Comparison of ENCODE assay signal across 16 mouse cellular contexts in genomic region chr5:28251211-28251764, GRCm38 (mm10). TPM values are rescaled to one million over a fixed set of nuclear protein-coding genes. Genes with fewer than 3 reads are reported as not detected.
DNase-seq lines count a peak whose midpoint lies in the region; ATAC-seq lines count a peak whose summit lies in the region.
"Had no signal": no experiment of that assay in that cellular context is flagged by ENCODE, and none has a peak within 500 bp of the region (broad histone marks: within the 10 kb centered on the region; RNA-seq: fewer than 3 reads in every experiment).

No protein-coding gene starts in this region.

- no peaks in the 10 kb centered on the region for H3K9me3 ChIP-seq in hindbrain, embryonic 11.5 days (ENCODE audit: control insufficient read depth, low read length)
- no peaks in the 10 kb centered on the region for H3K9me3 ChIP-seq in hindbrain, embryonic 12.5 days (replicated peaks)
- H3K9me3 ChIP-seq in midbrain, embryonic 13.5 days = no peaks in the 10 kb centered on the region

- intact Hi-C loops in gastrocnemius, postnatal 36 days (cut with DNase I) = no loop called here

- no peak overlapping the region for H3K4me3 ChIP-seq in hindbrain, embryonic 11.5 days (ENCODE audit: low read depth, low read length)
- H3K4me3 ChIP-seq in hindbrain, embryonic 12.5 days = no peak overlapping the region
- no peak overlapping the region for H3K4me3 ChIP-seq in midbrain, embryonic 13.5 days (replicated peaks)

- no peak overlapping the region for H3K27ac ChIP-seq in hindbrain, embryonic 11.5 days (ENCODE audit: low read depth, low read length)
- H3K27ac ChIP-seq in hindbrain, embryonic 12.5 days = no peak overlapping the region
- H3K27ac ChIP-seq in midbrain, embryonic 13.5 days = no peak overlapping the region

- no peak overlapping the region for H3K4me2 ChIP-seq in hindbrain, embryonic 11.5 days (replicated peaks; ENCODE audit: low read depth, low read length)
- no peak overlapping the region for H3K4me2 ChIP-seq in hindbrain, embryonic 12.5 days (replicated peaks)
- H3K4me2 ChIP-seq in midbrain, embryonic 13.5 days (replicated peaks) = no peak overlapping the region
- H3K4me2 ChIP-seq: liver, embryonic 11.5 days had no signal

- no peaks in the 10 kb centered on the region for H3K4me1 ChIP-seq in hindbrain, embryonic 11.5 days (replicated peaks; ENCODE audit: control insufficient read depth, insufficient read depth, low read length)
- H3K4me1 ChIP-seq in hindbrain, embryonic 12.5 days = peaks cover 13% of the 10 kb centered on the region
- peaks cover 11% of the 10 kb centered on the region for H3K4me1 ChIP-seq in midbrain, embryonic 13.5 days (replicated peaks)

- H3K9ac ChIP-seq in hindbrain, embryonic 11.5 days (ENCODE audit: low read depth, low read length) = no peak overlapping the region
- no peak overlapping the region for H3K9ac ChIP-seq in hindbrain, embryonic 12.5 days
- no peak overlapping the region for H3K9ac ChIP-seq in midbrain, embryonic 13.5 days (replicated peaks)

- H3K36me3 ChIP-seq in hindbrain, embryonic 11.5 days (ENCODE audit: control insufficient read depth, insufficient read depth, low read length) = no peaks in the 10 kb centered on the region
- H3K36me3 ChIP-seq in hindbrain, embryonic 12.5 days = no peaks in the 10 kb centered on the region
- H3K36me3 ChIP-seq in midbrain, embryonic 13.5 days = no peaks in the 10 kb centered on the region

- no peak for ATAC-seq in hindbrain, embryonic 11.5 days (ENCODE audit: low FRiP score)
- no peak for ATAC-seq in hindbrain, embryonic 12.5 days (ENCODE audit: low FRiP score)
- 0 out of 2 replicates have a peak, but pooled peaks have one; percentile 67 for ATAC-seq in midbrain, embryonic 13.5 days
- ATAC-seq: lung, postnatal 0 days had no signal

- H3K27me3 ChIP-seq in hindbrain, embryonic 11.5 days (ENCODE audit: control insufficient read depth, insufficient read depth, low read length) = no peaks in the 10 kb centered on the region
- H3K27me3 ChIP-seq in hindbrain, embryonic 12.5 days = no peaks in the 10 kb centered on the region
- H3K27me3 ChIP-seq in midbrain, embryonic 13.5 days = no peaks in the 10 kb centered on the region

- DNase-seq in hindbrain, embryonic 11.5 days (ENCODE audit: low spot score) = peak; percentile 21
- DNase-seq in cerebellum, adult 11 months = peak; percentile 82
- peak; percentile 96 to 97 for DNase-seq in cerebellum, postnatal 10 days
- DNase-seq in spleen, postnatal 4 days (ENCODE audit: low spot score in 2 of 2) = no peak
- no peak for DNase-seq in gastrocnemius, postnatal 36 days
- no peak for DNase-seq in thymus, adult 18-20 months
- DNase-seq: heart, postnatal 4 days; kidney, postnatal 10 days; layer of hippocampus, postnatal 36 days; spleen, adult 18-20 months had no signal

- 44% methylated on average over 4 of the region's 4 CpGs for WGBS in hindbrain, embryonic 11.5 days
- WGBS in hindbrain, embryonic 12.5 days = 36% methylated on average over 4 of the region's 4 CpGs
- WGBS in midbrain, embryonic 13.5 days = 31% methylated on average over 4 of the region's 4 CpGs

RNA-seq across cellular contexts. Expression of gene Cnpy1, which starts 5.7 kb away (rescaled TPM):
- 63.4 and 73.6 TPM in 2 replicates for polyA plus RNA-seq in hindbrain, embryonic 11.5 days (2014; fragmentation: Nextera tagmentation; extraction: Ambion mirVana)
- polyA plus RNA-seq in hindbrain, embryonic 12.5 days (2016; fragmentation: Nextera tagmentation; extraction: Ambion mirVana) = 50.6 and 69.9 TPM in 2 replicates
- polyA plus RNA-seq in midbrain, embryonic 13.5 days (2015; fragmentation: Nextera tagmentation; extraction: Ambion mirVana) = 85.5 and 90.2 TPM in 2 replicates
- total RNA-seq in gastrocnemius, postnatal 36 days (2021) = not detected
- total RNA-seq: heart, postnatal 4 days; monocyte, adult 5-6 weeks; neutrophil, adult 5-6 weeks had no signal

Comparison
In these comparisons a context has a peak if more than half of its experiments do, and no peak if none do; other contexts are left out.
1. DNase-seq: peak in hindbrain, embryonic 11.5 days (single experiment), cerebellum, adult 11 months (single experiment) and cerebellum, postnatal 10 days (2 of 2); none in spleen, postnatal 4 days (0 of 2), gastrocnemius, postnatal 36 days (0 of 2) and thymus, adult 18-20 months (0 of 2).